Mouse (Mus musculus): ENCODE measurements at regions not wholly inside any gene's neighbourhood (a gene's known extent, or its start where the extent isn't known, plus 50 kb on each side); places are given as distances from the start of the nearest gene placed in this dataset.

GRCm38 (mm10) chr15:62171167-62171566 lies 1248.4 kb upstream of the A1bg start:
- TF ChIP-seq POLR2A (IDR thresholded peaks at IDR 0.05; ENCODE audit: extremely low read depth, insufficient read depth, low read length) = no peak
- no peak for TF ChIP-seq CTCF (IDR thresholded peaks at IDR 0.05; ENCODE audit: low read depth, low read length)
